Mouse (Mus musculus) duodenum, adult 2 months (tissue): ENCODE measurements around the gene Vmn1r59. TPM values are rescaled to one million over a fixed set of nuclear protein-coding genes. Genes with fewer than 3 reads are reported as not detected.

Experiments used
- polyA plus RNA-seq: library from polyadenylated mRNA; depleted of rRNA; stranded (reverse); fragments of >200 nt; gene quantifications from 2 replicates; pipeline ENCODE4 v1.2.3, GENCODE M21; 2012; ENCODE audit warnings: low replicate concordance; rRNA removed

The Vmn1r59 gene
- polyA plus RNA-seq: not detected in 2 replicates

DNA sequence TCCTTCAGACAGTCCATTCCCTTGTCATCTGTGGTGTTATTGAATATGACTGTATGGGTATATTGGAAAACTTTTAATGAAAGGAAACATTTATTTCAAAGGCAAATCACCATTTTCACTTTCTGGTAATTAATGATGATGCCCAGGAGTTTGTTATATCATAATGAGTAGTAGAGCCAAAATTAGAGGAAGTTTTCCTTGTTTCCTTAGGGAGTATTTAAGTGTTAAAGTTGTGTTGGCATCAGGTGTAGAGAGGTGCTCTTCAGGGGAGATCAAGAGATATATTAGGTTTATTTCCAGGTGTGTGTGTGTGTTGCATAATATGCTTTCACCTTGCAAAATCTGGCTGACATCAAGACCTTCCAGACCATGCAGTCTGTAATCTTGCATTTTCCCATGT lies at the start of gene Vmn1r59:
Gene Vmn1r59 (minus strand): TSS at position 101 of the 400 bp plus-strand sequence.

GRCm38 (mm10) chr7:5493856-5494255 lies 37.3 kb upstream of the Vmn1r59 start, which contains the start of gene Vmn2r28:
TSS of gene Vmn2r28 (minus strand) at chr7:5493956.

DNA sequence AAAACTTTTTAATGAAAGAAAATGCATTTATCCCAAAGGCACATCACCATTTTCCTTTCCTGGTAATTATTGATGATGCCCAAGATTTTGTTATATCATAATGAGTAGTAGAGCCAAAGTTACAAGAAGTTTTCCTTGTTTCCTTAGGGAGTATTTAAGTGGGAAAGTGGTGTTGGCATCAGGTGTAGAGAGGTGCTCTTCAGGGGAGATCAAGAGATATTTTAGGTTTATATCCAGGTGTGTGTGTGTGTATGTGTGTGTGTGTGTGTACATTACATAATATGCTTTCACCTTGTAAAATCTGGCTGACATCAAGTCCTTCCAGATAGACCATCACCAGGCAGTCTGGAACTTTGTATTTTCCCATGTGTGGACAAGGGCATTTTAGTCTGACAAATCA lies 43.3 kb downstream of the Vmn1r59 start, which contains the start of gene Vmn1r58:
Gene Vmn1r58 (minus strand): TSS at position 101 of the 400 bp plus-strand sequence.

Other genes with a start within 250 kb of the Vmn1r59 start
- not detected in 2 replicates for gene Vmn1r57, start 238.3 kb downstream of the Vmn1r59 start, polyA plus RNA-seq
- gene Gm5065, start 106.2 kb downstream of the Vmn1r59 start, polyA plus RNA-seq: not detected in 2 replicates
- gene Nlrp2, start 105.7 kb downstream of the Vmn1r59 start, polyA plus RNA-seq: not detected in 2 replicates
- not detected in 2 replicates for gene Vmn1r58, start 43.4 kb downstream of the Vmn1r59 start, polyA plus RNA-seq
- gene Vmn2r28, start 37.2 kb upstream of the Vmn1r59 start, polyA plus RNA-seq: not detected in 2 replicates
- not detected in 2 replicates for gene Vmn1r60, start 90.5 kb upstream of the Vmn1r59 start, polyA plus RNA-seq
- gene Vmn1r61, start 156.5 kb upstream of the Vmn1r59 start, polyA plus RNA-seq: not detected in 2 replicates
- gene Vmn1r62, start 216.9 kb upstream of the Vmn1r59 start, polyA plus RNA-seq: not detected in 2 replicates